Mouse (Mus musculus): ENCODE results near the gene Lonp2. TPM values are rescaled to one million over a fixed set of nuclear protein-coding genes. Genes with fewer than 3 reads are reported as not detected.

The Lonp2 gene
- polyA plus RNA-seq, 1 experiment, result 41.9 TPM

- TF ChIP-seq POLR2A (IDR thresholded peaks at IDR 0.05; ENCODE audit: low read depth, low read length) (no peak), CTCF (IDR thresholded peaks at IDR 0.05; ENCODE audit: borderline replicate concordance, insufficient read depth, low read length) (no peak)
- no peak overlapping the region for H3K27ac ChIP-seq (ENCODE audit: insufficient read depth, low read length)
- H3K4me3 ChIP-seq (ENCODE audit: insufficient read depth, low read length), result no peak overlapping the region
- no peaks in the 10 kb centered on the region for H3K4me1 ChIP-seq (ENCODE audit: control insufficient read depth, insufficient read depth, low read length)
Observed at GRCm38 (mm10) chr8:86720756-86721459, 97.1 kb downstream of the Lonp2 start.

GRCm38 (mm10) chr8:86721490-86721889, 97.6 kb downstream of the Lonp2 start:
- H3K4me3 ChIP-seq (ENCODE audit: insufficient read depth, low read length), result no peak overlapping the region
- H3K4me1 ChIP-seq (ENCODE audit: control insufficient read depth, insufficient read depth, low read length), result no peaks in the 10 kb centered on the region
- H3K27ac ChIP-seq (ENCODE audit: insufficient read depth, low read length), result no peak overlapping the region
- TF ChIP-seq CTCF (IDR thresholded peaks at IDR 0.05; ENCODE audit: borderline replicate concordance, insufficient read depth, low read length) (no peak), POLR2A (IDR thresholded peaks at IDR 0.05; ENCODE audit: low read depth, low read length) (no peak)

- TF ChIP-seq POLR2A (IDR thresholded peaks at IDR 0.05; ENCODE audit: low read depth, low read length), result no peak
- no peak for TF ChIP-seq CTCF (IDR thresholded peaks at IDR 0.05; ENCODE audit: borderline replicate concordance, insufficient read depth, low read length)
- Histone ChIP-seq H3K4me3 (ENCODE audit: insufficient read depth, low read length) (no peak overlapping the region), H3K4me1 (ENCODE audit: control insufficient read depth, insufficient read depth, low read length) (peaks cover 8% of the 10 kb centered on the region), H3K27ac (ENCODE audit: insufficient read depth, low read length) (no peak overlapping the region)
Observed at GRCm38 (mm10) chr8:86726959-86727358, 103.1 kb downstream of the Lonp2 start.

GRCm38 (mm10) chr8:86728224-86728950, 104.5 kb downstream of the Lonp2 start:
- Histone ChIP-seq H3K27ac (ENCODE audit: insufficient read depth, low read length) (no peak overlapping the region), H3K4me1 (ENCODE audit: control insufficient read depth, insufficient read depth, low read length) (peaks cover 8% of the 10 kb centered on the region), H3K4me3 (ENCODE audit: insufficient read depth, low read length) (no peak overlapping the region)
- no peak for TF ChIP-seq POLR2A (IDR thresholded peaks at IDR 0.05; ENCODE audit: low read depth, low read length)
- TF ChIP-seq CTCF (IDR thresholded peaks at IDR 0.05; ENCODE audit: borderline replicate concordance, insufficient read depth, low read length), result no peak

- no peak for TF ChIP-seq CTCF (IDR thresholded peaks at IDR 0.05; ENCODE audit: borderline replicate concordance, insufficient read depth, low read length)
- no peak for TF ChIP-seq POLR2A (IDR thresholded peaks at IDR 0.05; ENCODE audit: low read depth, low read length)
- Histone ChIP-seq H3K27ac (ENCODE audit: insufficient read depth, low read length) (no peak overlapping the region), H3K4me1 (ENCODE audit: control insufficient read depth, insufficient read depth, low read length) (peaks cover 8% of the 10 kb centered on the region), H3K4me3 (ENCODE audit: insufficient read depth, low read length) (no peak overlapping the region)
Observed at GRCm38 (mm10) chr8:86730303-86730702, 106.5 kb downstream of the Lonp2 start.

- Histone ChIP-seq H3K27ac (ENCODE audit: insufficient read depth, low read length) (peak overlapping the region; percentile 66; the same call in 1 of the 2 replicates), H3K4me3 (ENCODE audit: insufficient read depth, low read length) (no peak overlapping the region), H3K4me1 (ENCODE audit: control insufficient read depth, insufficient read depth, low read length) (peaks cover 8% of the 10 kb centered on the region)
- TF ChIP-seq POLR2A (IDR thresholded peaks at IDR 0.05; ENCODE audit: low read depth, low read length) (no peak), CTCF (IDR thresholded peaks at IDR 0.05; ENCODE audit: borderline replicate concordance, insufficient read depth, low read length) (no peak)
Observed at GRCm38 (mm10) chr8:86730860-86731259, 107.0 kb downstream of the Lonp2 start.

- H3K4me1 ChIP-seq (ENCODE audit: control insufficient read depth, insufficient read depth, low read length), result peaks cover 8% of the 10 kb centered on the region
- no peak overlapping the region for H3K4me3 ChIP-seq (ENCODE audit: insufficient read depth, low read length)
- TF ChIP-seq CTCF (IDR thresholded peaks at IDR 0.05; ENCODE audit: borderline replicate concordance, insufficient read depth, low read length), result no peak
- TF ChIP-seq POLR2A (IDR thresholded peaks at IDR 0.05; ENCODE audit: low read depth, low read length), result no peak
- no peak overlapping the region for H3K27ac ChIP-seq (ENCODE audit: insufficient read depth, low read length)
Observed at GRCm38 (mm10) chr8:86734171-86734570, 110.3 kb downstream of the Lonp2 start.

GRCm38 (mm10) chr8:86734954-86735353, 111.1 kb downstream of the Lonp2 start:
- TF ChIP-seq POLR2A (IDR thresholded peaks at IDR 0.05; ENCODE audit: low read depth, low read length), result no peak
- no peak for TF ChIP-seq CTCF (IDR thresholded peaks at IDR 0.05; ENCODE audit: borderline replicate concordance, insufficient read depth, low read length)
- H3K27ac ChIP-seq (ENCODE audit: insufficient read depth, low read length), result no peak overlapping the region
- no peak overlapping the region for H3K4me3 ChIP-seq (ENCODE audit: insufficient read depth, low read length)
- peaks cover 8% of the 10 kb centered on the region for H3K4me1 ChIP-seq (ENCODE audit: control insufficient read depth, insufficient read depth, low read length)

GRCm38 (mm10) chr8:86735446-86736111, 111.7 kb downstream of the Lonp2 start:
- H3K4me3 ChIP-seq (ENCODE audit: insufficient read depth, low read length), result no peak overlapping the region
- peaks cover 5% of the 10 kb centered on the region for H3K4me1 ChIP-seq (ENCODE audit: control insufficient read depth, insufficient read depth, low read length)

More at GRCm38 (mm10) chr8:86735446-86736111, 111.7 kb downstream of the Lonp2 start:
- H3K27ac ChIP-seq (ENCODE audit: insufficient read depth, low read length), result no peak overlapping the region
- TF ChIP-seq CTCF (IDR thresholded peaks at IDR 0.05; ENCODE audit: borderline replicate concordance, insufficient read depth, low read length) (no peak), POLR2A (IDR thresholded peaks at IDR 0.05; ENCODE audit: low read depth, low read length) (no peak)

All from embryonic fibroblast, embryonic 13.5 days (primary cell).